Mouse (Mus musculus) limb, embryonic 15.5 days (tissue): Measurements from ENCODE around the gene Usp36. TPM values are rescaled to one million over a fixed set of nuclear protein-coding genes. Genes with fewer than 3 reads are reported as not detected.

ENCODE experiments used
- ATAC-seq: fragments of 200-750 bp; cut with Nextera tagmentation; 2 replicates; pipeline ENCODE4 v1.8.0; 2017; ENCODE audit warnings: low read depth, moderate TSS enrichment; ENCODE audit not compliant: insufficient number of reproducible peaks, low FRiP score, low TSS enrichment
- H3K27ac ChIP-seq: fragments of 300-500 bp; sonication (generic); 2 replicates; pipeline ENCODE4 v1.5.1; 2015; ENCODE audit warnings: moderate library complexity, mild to moderate bottlenecking, inconsistent platforms
- H3K27me3 ChIP-seq: fragments of 300-500 bp; sonication (generic); 2 replicates; pipeline ENCODE4 v1.6.1; 2015; ENCODE audit warnings: inconsistent platforms
- H3K36me3 ChIP-seq: fragments of 300-500 bp; sonication (generic); 2 replicates; pipeline ENCODE4 v1.6.1; 2015; ENCODE audit warnings: inconsistent platforms
- H3K4me1 ChIP-seq: fragments of 300-500 bp; sonication (generic); 2 replicates; pipeline ENCODE4 v1.6.1; 2015; ENCODE audit warnings: inconsistent platforms
- H3K4me2 ChIP-seq: fragments of 300-500 bp; sonication (generic); 2 replicates; pipeline ENCODE4 v1.6.1; 2015; ENCODE audit warnings: mild to moderate bottlenecking, inconsistent platforms
- H3K4me3 ChIP-seq: fragments of 300-500 bp; sonication (generic); 2 replicates; pipeline ENCODE4 v1.5.1; 2015; ENCODE audit warnings: mild to moderate bottlenecking, inconsistent platforms
- H3K9ac ChIP-seq: fragments of 300-500 bp; sonication (generic); 2 replicates; pipeline ENCODE4 v1.6.1; 2015; ENCODE audit warnings: inconsistent platforms
- H3K9me3 ChIP-seq: fragments of 300-500 bp; sonication (generic); 2 replicates; pipeline ENCODE4 v1.6.1; 2016; ENCODE audit warnings: inconsistent platforms
- WGBS: fragments of 180-500 bp; shearing (Covaris S2); methylation state at CpG from one replicate; pipeline ENCODE4 v1.1.7; 2015; 5-methylcytosine and 5-hydroxymethylcytosine counted together
- polyA plus RNA-seq: library from polyadenylated mRNA; unstranded; fragments of >200 nt; fragmentation: Nextera tagmentation; extraction: Ambion mirVana; gene quantifications from 2 replicates; pipeline ENCODE4 v1.2.1, GENCODE M21; 2015

The Usp36 gene
- polyA plus RNA-seq, 1 experiment from 2014 or later: 21.3 TPM

- Histone ChIP-seq H3K4me1 (peaks cover 4% of the 10 kb centered on the region; the same call in 1 of the 2 replicates), H3K27me3 (no peaks in the 10 kb centered on the region), H3K9ac (no peak overlapping the region), H3K4me3 (no peak overlapping the region), H3K4me2 (no peak overlapping the region), H3K9me3 (no peaks in the 10 kb centered on the region), H3K27ac (no peak overlapping the region), H3K36me3 (peaks cover 3% of the 10 kb centered on the region)
- ATAC-seq: no peak
- 78% methylated on average over 2 of the region's 2 CpGs for WGBS
These were observed 5.0 kb upstream of the Usp36 start for GRCm38 (mm10) chr11:118295026-118295425.

DNA sequence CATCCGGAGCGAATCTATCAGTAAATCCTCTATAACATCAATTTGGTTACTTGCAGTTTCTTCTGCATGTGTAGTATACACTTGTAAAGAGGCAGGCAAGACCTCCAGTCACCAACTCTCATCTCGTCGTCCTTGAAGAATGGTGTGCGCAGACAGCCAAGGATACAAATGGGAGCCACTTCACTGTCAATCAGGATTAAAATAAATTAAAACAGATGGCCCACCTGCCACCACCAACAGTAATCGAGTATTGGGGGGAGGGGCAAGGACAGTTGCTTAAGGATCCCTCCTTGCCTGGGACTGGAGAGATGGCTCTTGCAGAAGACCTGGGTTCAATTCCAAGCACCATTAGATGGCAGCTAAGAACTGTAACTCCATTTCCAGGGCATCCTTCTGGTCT is 2.6 kb upstream of the Usp36 start:
- 64% methylated on average over 6 of the region's 6 CpGs for WGBS
- Histone ChIP-seq H3K27me3 (no peaks in the 10 kb centered on the region), H3K27ac (no peak overlapping the region), H3K9me3 (no peaks in the 10 kb centered on the region), H3K36me3 (peaks cover 5% of the 10 kb centered on the region; the same call in 1 of the 2 replicates), H3K4me2 (no peak overlapping the region), H3K4me3 (no peak overlapping the region), H3K4me1 (peaks cover 14% of the 10 kb centered on the region), H3K9ac (no peak overlapping the region)
- ATAC-seq: no peak

DNA sequence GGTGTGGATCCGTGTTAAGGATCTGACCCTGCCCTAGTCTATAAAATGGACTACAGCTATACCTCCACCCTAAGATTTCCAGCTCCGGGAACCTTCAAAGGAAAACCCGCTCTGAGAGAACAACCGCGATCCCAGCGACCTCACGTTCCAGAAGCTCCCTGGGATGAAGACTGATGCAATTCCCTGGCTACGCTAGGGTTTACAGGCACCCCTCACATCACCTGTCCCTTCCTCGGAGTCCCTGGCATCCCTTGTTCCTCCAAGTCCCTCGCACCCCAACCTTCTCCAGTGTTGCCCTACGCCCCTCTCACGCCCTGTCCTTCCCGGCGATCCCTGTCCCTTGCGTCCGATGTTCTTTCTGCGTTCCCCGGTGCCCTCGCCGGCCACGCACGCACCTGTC is 482 bp downstream of the Usp36 start:
- Histone ChIP-seq H3K27me3 (no peaks in the 10 kb centered on the region), H3K9ac (peak overlapping the region; percentile 93), H3K36me3 (peaks cover 31% of the 10 kb centered on the region), H3K4me3 (peak overlapping the region; percentile 92), H3K9me3 (no peaks in the 10 kb centered on the region), H3K4me1 (peaks cover 14% of the 10 kb centered on the region), H3K4me2 (peak overlapping the region; percentile 79), H3K27ac (peak overlapping the region; percentile 89)
- ATAC-seq: no peak
- WGBS: 0% methylated on average over 22 of the region's 22 CpGs

DNA sequence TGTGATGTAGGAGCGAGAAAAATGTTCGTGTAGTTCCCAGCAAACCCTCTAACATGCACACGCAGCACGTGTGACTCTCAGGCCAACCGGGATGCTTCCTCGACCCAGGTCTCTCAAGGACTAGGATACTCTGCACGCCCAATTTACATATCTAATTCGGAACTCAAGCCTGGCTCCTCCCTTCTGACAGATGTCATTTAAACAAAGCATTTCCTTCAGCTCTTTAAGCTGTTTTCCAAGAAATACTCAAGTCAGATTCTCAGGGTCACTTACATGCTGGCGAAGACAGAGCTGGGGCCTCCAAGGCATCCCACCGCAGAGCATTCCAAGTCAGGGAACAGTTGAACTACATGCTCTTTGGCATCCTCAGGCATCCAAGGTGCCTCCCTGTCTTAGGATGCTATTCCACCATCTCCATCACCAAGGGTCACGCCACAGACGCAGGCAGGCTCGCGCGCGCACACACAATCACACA is 970 bp downstream of the Usp36 start:
- no peaks in the 10 kb centered on the region for H3K9me3 ChIP-seq
- peaks cover 14% of the 10 kb centered on the region for H3K4me1 ChIP-seq
- H3K9ac ChIP-seq: peak overlapping the region; percentile 93
- H3K27me3 ChIP-seq: no peaks in the 10 kb centered on the region
- peaks cover 36% of the 10 kb centered on the region for H3K36me3 ChIP-seq
- under 1% methylated on average over 16 of the region's 16 CpGs for WGBS
- peak overlapping the region; percentile 92 for H3K4me3 ChIP-seq
- H3K4me2 ChIP-seq: peak overlapping the region; percentile 79
- peak overlapping the region; percentile 89; the same call in 1 of the 2 replicates for H3K27ac ChIP-seq
- ATAC-seq: no peak

- ATAC-seq: no peak
These were observed 2.5 kb downstream of the Usp36 start for GRCm38 (mm10) chr11:118287573-118287972.

GRCm38 (mm10) chr11:118286434-118286833 is 3.6 kb downstream of the Usp36 start:
- H3K9me3 ChIP-seq: no peaks in the 10 kb centered on the region
- no peak overlapping the region for H3K9ac ChIP-seq
- H3K27me3 ChIP-seq: no peaks in the 10 kb centered on the region
- ATAC-seq: no peak
- H3K4me2 ChIP-seq: no peak overlapping the region
- no peak overlapping the region for H3K4me3 ChIP-seq
- WGBS: 93% methylated on average over 9 of the region's 9 CpGs
- no peak overlapping the region for H3K27ac ChIP-seq
- H3K4me1 ChIP-seq: peaks cover 14% of the 10 kb centered on the region
- peaks cover 61% of the 10 kb centered on the region for H3K36me3 ChIP-seq

More at GRCm38 (mm10) chr11:118287573-118287972, 2.5 kb downstream of the Usp36 start:
- Histone ChIP-seq H3K9me3 (no peaks in the 10 kb centered on the region), H3K27ac (no peak overlapping the region), H3K36me3 (peaks cover 49% of the 10 kb centered on the region), H3K4me1 (peaks cover 14% of the 10 kb centered on the region), H3K4me3 (no peak overlapping the region), H3K27me3 (no peaks in the 10 kb centered on the region), H3K9ac (no peak overlapping the region), H3K4me2 (no peak overlapping the region)
- WGBS: 95% methylated on average over 9 of the region's 9 CpGs

DNA sequence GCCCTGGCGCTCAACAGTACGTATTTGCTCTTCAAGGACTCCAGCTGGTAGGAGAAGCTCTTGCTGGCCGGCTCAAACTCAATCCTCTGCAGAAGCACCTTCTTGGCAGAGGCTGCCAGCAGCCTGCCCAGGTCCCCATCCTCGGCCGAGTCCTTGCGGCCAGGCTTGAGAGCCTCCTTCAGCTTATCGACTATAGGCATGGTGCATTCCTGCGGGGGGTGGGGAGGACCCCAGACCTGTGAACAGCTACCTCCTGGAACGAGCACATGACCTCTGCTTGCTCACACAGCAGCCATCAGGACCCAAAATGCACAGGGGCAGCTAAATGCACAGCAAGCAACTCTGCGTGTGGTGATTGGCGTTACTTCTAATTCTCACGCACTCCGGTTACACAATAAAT is 4.3 kb downstream of the Usp36 start:
- Histone ChIP-seq H3K4me1 (peaks cover 13% of the 10 kb centered on the region), H3K36me3 (peaks cover 67% of the 10 kb centered on the region), H3K9ac (no peak overlapping the region), H3K9me3 (no peaks in the 10 kb centered on the region), H3K4me2 (no peak overlapping the region), H3K4me3 (no peak overlapping the region), H3K27ac (no peak overlapping the region), H3K27me3 (no peaks in the 10 kb centered on the region)
- no peak for ATAC-seq
- 91% methylated on average over 13 of the region's 13 CpGs for WGBS

DNA sequence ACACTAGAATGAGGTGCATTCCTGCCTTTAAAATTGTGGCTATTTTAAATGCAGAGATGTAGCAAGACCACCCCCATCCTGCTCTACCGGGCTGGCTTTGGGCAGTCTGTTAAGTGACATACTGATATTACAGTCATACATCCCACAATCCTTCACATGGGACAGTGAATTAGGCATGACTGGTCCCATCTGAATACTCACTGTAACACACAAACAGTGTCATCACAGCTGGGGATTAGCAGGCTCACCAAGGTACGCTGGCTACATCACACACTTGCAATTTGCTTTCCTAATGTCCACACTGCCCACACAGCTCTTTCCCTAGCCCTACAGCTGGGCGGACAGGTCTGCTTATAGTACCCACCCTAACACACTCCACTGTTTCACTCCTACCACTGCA is 9.8 kb downstream of the Usp36 start:
- Histone ChIP-seq H3K4me1 (no peaks in the 10 kb centered on the region), H3K27me3 (no peaks in the 10 kb centered on the region), H3K36me3 (peaks cover 98% of the 10 kb centered on the region), H3K27ac (no peak overlapping the region), H3K9ac (no peak overlapping the region), H3K4me3 (no peak overlapping the region), H3K4me2 (no peak overlapping the region), H3K9me3 (no peaks in the 10 kb centered on the region)
- ATAC-seq: no peak
- WGBS: 87% methylated on average over 3 of the region's 3 CpGs

DNA sequence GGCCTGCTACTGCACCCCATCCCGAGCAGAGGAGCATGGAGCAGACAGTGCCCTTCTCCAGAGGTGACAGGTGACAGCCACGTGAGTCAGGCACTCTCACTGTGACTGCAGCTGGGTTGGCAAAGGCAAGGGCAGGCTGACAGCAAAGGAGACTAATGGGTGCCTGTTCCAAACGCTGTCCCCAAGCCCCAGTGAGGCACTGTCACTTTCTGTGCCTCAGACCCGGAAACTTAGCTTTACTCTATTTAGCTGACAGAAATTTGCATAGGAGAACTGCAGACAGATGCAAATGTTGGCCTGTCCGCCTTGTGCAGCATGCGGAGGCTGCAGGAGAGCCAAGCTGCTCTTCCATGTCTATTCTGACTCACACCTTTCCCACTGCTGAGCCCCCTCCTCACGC is 13.7 kb downstream of the Usp36 start:
- no peak for ATAC-seq
- Histone ChIP-seq H3K9me3 (no peaks in the 10 kb centered on the region), H3K9ac (no peak overlapping the region), H3K27ac (no peak overlapping the region), H3K27me3 (no peaks in the 10 kb centered on the region), H3K4me3 (no peak overlapping the region), H3K4me1 (no peaks in the 10 kb centered on the region), H3K36me3 (peaks cover 99% of the 10 kb centered on the region), H3K4me2 (no peak overlapping the region)
- 91% methylated on average over 7 of the region's 7 CpGs for WGBS

- H3K27ac ChIP-seq: no peak overlapping the region
- no peak overlapping the region for H3K4me3 ChIP-seq
- no peak overlapping the region for H3K4me2 ChIP-seq
- H3K4me1 ChIP-seq: no peaks in the 10 kb centered on the region
- WGBS: 93% methylated on average over 9 of the region's 9 CpGs
- H3K9ac ChIP-seq: no peak overlapping the region
- H3K9me3 ChIP-seq: no peaks in the 10 kb centered on the region
- ATAC-seq: no peak
- no peaks in the 10 kb centered on the region for H3K27me3 ChIP-seq
- H3K36me3 ChIP-seq: peaks cover 97% of the 10 kb centered on the region
These were observed 15.0 kb downstream of the Usp36 start for GRCm38 (mm10) chr11:118275092-118275491.

- 89% methylated on average over 3 of the region's 3 CpGs for WGBS
- Histone ChIP-seq H3K36me3 (peaks cover 96% of the 10 kb centered on the region), H3K27me3 (no peaks in the 10 kb centered on the region), H3K27ac (no peak overlapping the region), H3K4me1 (no peaks in the 10 kb centered on the region), H3K4me3 (no peak overlapping the region), H3K9ac (no peak overlapping the region), H3K4me2 (no peak overlapping the region), H3K9me3 (no peaks in the 10 kb centered on the region)
- no peak for ATAC-seq
These were observed 20.2 kb downstream of the Usp36 start for GRCm38 (mm10) chr11:118269827-118270226.

- no peak for ATAC-seq
- no peak overlapping the region for H3K4me2 ChIP-seq
- H3K36me3 ChIP-seq: peaks cover 96% of the 10 kb centered on the region
- H3K9me3 ChIP-seq: no peaks in the 10 kb centered on the region
- no peak overlapping the region for H3K4me3 ChIP-seq
- no peaks in the 10 kb centered on the region for H3K4me1 ChIP-seq
- 92% methylated on average over 7 of the region's 7 CpGs for WGBS
- no peak overlapping the region for H3K27ac ChIP-seq
- H3K27me3 ChIP-seq: no peaks in the 10 kb centered on the region
- no peak overlapping the region for H3K9ac ChIP-seq
These were observed 23.4 kb downstream of the Usp36 start for GRCm38 (mm10) chr11:118266666-118267046.

- Histone ChIP-seq H3K4me1 (no peaks in the 10 kb centered on the region), H3K9me3 (no peaks in the 10 kb centered on the region), H3K27me3 (no peaks in the 10 kb centered on the region), H3K27ac (no peak overlapping the region), H3K4me3 (no peak overlapping the region), H3K9ac (no peak overlapping the region), H3K36me3 (peaks cover 96% of the 10 kb centered on the region), H3K4me2 (no peak overlapping the region)
- ATAC-seq: no peak
- WGBS: 88% methylated on average over 10 of the region's 10 CpGs
These were observed 23.9 kb downstream of the Usp36 start for GRCm38 (mm10) chr11:118266044-118266665.
